Mouse (Mus musculus): ENCODE results near the gene Mccc2.

Gene Mccc2

GRCm38 (mm10) chr13:99939320-99939671, 76.1 kb downstream of the Mccc2 start:
- no peak for DNase-seq (ENCODE audit: low read depth)

GRCm38 (mm10) chr13:99938606-99939319, 76.7 kb downstream of the Mccc2 start:
- no peak for DNase-seq (ENCODE audit: low read depth)

- no peak for DNase-seq (ENCODE audit: low read depth)
Observed at GRCm38 (mm10) chr13:99937741-99938140, 77.7 kb downstream of the Mccc2 start.

- no peak for DNase-seq (ENCODE audit: low read depth)
Observed at GRCm38 (mm10) chr13:99932406-99932805, 83.0 kb downstream of the Mccc2 start.

- no peak for DNase-seq (ENCODE audit: low read depth)
Observed at GRCm38 (mm10) chr13:99931502-99931901, 83.9 kb downstream of the Mccc2 start.

GRCm38 (mm10) chr13:99926249-99926648, 89.2 kb downstream of the Mccc2 start:
- DNase-seq (ENCODE audit: low read depth), result no peak

- DNase-seq (ENCODE audit: low read depth), result no peak
Observed at GRCm38 (mm10) chr13:99915632-99916031, 99.8 kb downstream of the Mccc2 start.

- no peak for DNase-seq (ENCODE audit: low read depth)
Observed at GRCm38 (mm10) chr13:99900965-99901364, 114.5 kb downstream of the Mccc2 start, which contains the start of gene Cartpt. Cartpt (minus strand) TSS chr13:99901091.

- DNase-seq (ENCODE audit: low read depth), result no peak
Observed at GRCm38 (mm10) chr13:99900557-99900892, 114.9 kb downstream of the Mccc2 start.

GRCm38 (mm10) chr13:99899670-99900556, 115.5 kb downstream of the Mccc2 start:
- DNase-seq (ENCODE audit: low read depth), result no peak

GRCm38 (mm10) chr13:99898816-99899215, 116.6 kb downstream of the Mccc2 start:
- DNase-seq (ENCODE audit: low read depth), result no peak
